Mouse (Mus musculus) Muller cell, postnatal 12 days (primary cell): ENCODE measurements at regions not wholly inside any gene's neighbourhood (a gene's known extent, or its start where the extent isn't known, plus 50 kb on each side); places are given as distances from the start of the nearest gene placed in this dataset.

Experiments
- DNase-seq: peaks from one replicate; pipeline ENCODE4 v3.0.0-alpha.2; 2015; ENCODE audit errors: inconsistent ontology term

- DNase-seq = no peak
These were observed 673.8 kb upstream of the Arpp21 start for GRCm38 (mm10) chr9:112909311-112910101.

- DNase-seq = no peak
These were observed 670.2 kb upstream of the Arpp21 start for GRCm38 (mm10) chr9:112905955-112906354.

- no peak for DNase-seq
These were observed 629.2 kb upstream of the Arpp21 start for GRCm38 (mm10) chr9:112864921-112865320.

GRCm38 (mm10) chr9:112861136-112861535 lies 625.4 kb upstream of the Arpp21 start:
- DNase-seq = no peak

GRCm38 (mm10) chr9:112860307-112860893 lies 624.7 kb upstream of the Arpp21 start:
- DNase-seq = no peak

- no peak for DNase-seq
These were observed 605.7 kb upstream of the Arpp21 start for GRCm38 (mm10) chr9:112841473-112841872.

- no peak for DNase-seq
These were observed 603.5 kb upstream of the Arpp21 start for GRCm38 (mm10) chr9:112839071-112839793.

- no peak for DNase-seq
These were observed 601.8 kb upstream of the Arpp21 start for GRCm38 (mm10) chr9:112837563-112837962.

- DNase-seq = no peak
These were observed 598.9 kb upstream of the Arpp21 start for GRCm38 (mm10) chr9:112834441-112835245.

- peak; percentile 79 for DNase-seq
These were observed 595.4 kb upstream of the Arpp21 start for GRCm38 (mm10) chr9:112831102-112831501.

GRCm38 (mm10) chr9:112828602-112829001 lies 592.9 kb upstream of the Arpp21 start:
- DNase-seq = peak; percentile 62

- no peak for DNase-seq
These were observed 590.9 kb upstream of the Arpp21 start for GRCm38 (mm10) chr9:112826592-112826991.

- DNase-seq = no peak
These were observed 586.2 kb upstream of the Arpp21 start for GRCm38 (mm10) chr9:112821940-112822339.

- DNase-seq = no peak
These were observed 576.2 kb upstream of the Arpp21 start for GRCm38 (mm10) chr9:112811946-112812345.

- DNase-seq = peak; percentile 39
These were observed 564.0 kb upstream of the Arpp21 start for GRCm38 (mm10) chr9:112799583-112800220.

GRCm38 (mm10) chr9:112793537-112793936 lies 557.8 kb upstream of the Arpp21 start:
- DNase-seq = no peak

- DNase-seq = peak; percentile 72
These were observed 536.2 kb upstream of the Arpp21 start for GRCm38 (mm10) chr9:112771981-112772380.

GRCm38 (mm10) chr9:112744616-112745015 lies 508.9 kb upstream of the Arpp21 start:
- no peak for DNase-seq

- DNase-seq = no peak
These were observed 508.3 kb upstream of the Arpp21 start for GRCm38 (mm10) chr9:112743871-112744590.

GRCm38 (mm10) chr9:112735761-112736160 lies 500.0 kb upstream of the Arpp21 start:
- no peak for DNase-seq

- DNase-seq = no peak
These were observed 489.8 kb upstream of the Arpp21 start for GRCm38 (mm10) chr9:112725523-112725922.
